Mouse (Mus musculus): Measurements from ENCODE around the gene Ccdc54.

- TF ChIP-seq CTCF (IDR thresholded peaks at IDR 0.05; ENCODE audit: low read depth, low read length), result no peak
- no peak for TF ChIP-seq POLR2A (IDR thresholded peaks at IDR 0.05; ENCODE audit: borderline replicate concordance, low read depth, low read length)
Observed at GRCm38 (mm10) chr16:50600665-50601064, 9.7 kb upstream of the Ccdc54 start.

Measured in bone marrow macrophage, adult 2 months (primary cell).